Mouse (Mus musculus) midbrain, embryonic 13.5 days (tissue): ENCODE data around the gene Slc5a5. TPM values are rescaled to one million over a fixed set of nuclear protein-coding genes. Genes with fewer than 3 reads are reported as not detected.
"Not testable (repeated sequence)": the region's sequence is repeated elsewhere in the genome, so short reads cannot be mapped to it uniquely, and the experiment has no call there.

Source experiments
- ATAC-seq: fragments of 200-750 bp; cut with Nextera tagmentation; 2 replicates; pipeline ENCODE4 v1.8.0; 2017; ENCODE audit warnings: mild to moderate bottlenecking, moderate TSS enrichment, moderate library complexity
- H3K27ac ChIP-seq: fragments of 300-500 bp; sonication (generic); 2 replicates; pipeline ENCODE4 v1.5.1; 2015; ENCODE audit warnings: inconsistent platforms, mild to moderate bottlenecking, moderate library complexity
- H3K27me3 ChIP-seq: fragments of 300-500 bp; sonication (generic); 2 replicates; pipeline ENCODE4 v1.6.1; 2015; ENCODE audit warnings: mild to moderate bottlenecking, inconsistent platforms
- H3K36me3 ChIP-seq: fragments of 300-500 bp; sonication (generic); 2 replicates; pipeline ENCODE4 v1.6.1; 2015; ENCODE audit warnings: mild to moderate bottlenecking, inconsistent platforms
- H3K4me1 ChIP-seq: fragments of 300-500 bp; sonication (generic); replicated peaks from 2 replicates; pipeline ENCODE4 v1.6.1; 2015; ENCODE audit warnings: inconsistent platforms
- H3K4me2 ChIP-seq: fragments of 300-500 bp; sonication (generic); replicated peaks from 2 replicates; pipeline ENCODE4 v1.6.1; 2015; ENCODE audit warnings: moderate library complexity, mild to moderate bottlenecking, inconsistent platforms
- H3K4me3 ChIP-seq: fragments of 300-500 bp; sonication (generic); replicated peaks from 2 replicates; pipeline ENCODE4 v1.5.1; 2015; ENCODE audit warnings: mild to moderate bottlenecking, inconsistent platforms
- H3K9ac ChIP-seq: fragments of 300-500 bp; sonication (generic); replicated peaks from 2 replicates; pipeline ENCODE4 v1.6.1; 2015; ENCODE audit warnings: mild to moderate bottlenecking, inconsistent platforms
- H3K9me3 ChIP-seq: fragments of 300-500 bp; sonication (generic); 2 replicates; pipeline ENCODE4 v1.6.1; 2016; ENCODE audit warnings: mild to moderate bottlenecking, inconsistent platforms
- WGBS: fragments of 180-500 bp; shearing (Covaris S2); methylation state at CpG from one replicate; pipeline ENCODE4 v1.1.7; 2015; 5-methylcytosine and 5-hydroxymethylcytosine counted together
- polyA plus RNA-seq: library from polyadenylated mRNA; unstranded; fragments of >200 nt; fragmentation: Nextera tagmentation; extraction: Ambion mirVana; gene quantifications from 2 replicates; pipeline ENCODE4 v1.2.1, GENCODE M21; 2015

The Slc5a5 gene
- polyA plus RNA-seq, 1 experiment from 2014 or later = 0.73 TPM

DNA sequence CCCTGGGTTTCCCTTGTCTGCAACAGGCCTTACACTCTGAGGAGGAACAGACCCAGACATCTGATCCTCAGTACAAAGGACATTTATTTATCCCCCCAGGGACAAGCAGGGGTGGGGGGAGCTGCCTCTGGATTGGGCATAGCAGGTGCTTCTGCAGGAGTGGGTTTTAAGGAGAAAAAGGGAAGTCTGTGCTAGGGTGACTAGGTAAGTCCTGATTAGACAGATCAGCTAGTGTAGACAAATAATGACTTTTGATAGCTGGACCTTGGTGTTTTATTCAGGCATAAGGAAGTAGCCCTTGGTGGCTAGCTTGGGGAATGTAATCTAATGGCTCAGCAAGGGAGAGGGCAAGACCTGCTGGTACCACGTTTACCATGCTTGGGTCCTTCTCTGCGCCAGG is 6.7 kb upstream of the Slc5a5 start:
- Histone ChIP-seq H3K36me3 (peaks cover 18% of the 10 kb centered on the region), H3K9me3 (no peaks in the 10 kb centered on the region), H3K4me1 (peaks cover 22% of the 10 kb centered on the region), H3K9ac (no peak overlapping the region), H3K27ac (no peak overlapping the region), H3K4me3 (no peak overlapping the region), H3K27me3 (peaks cover 30% of the 10 kb centered on the region), H3K4me2 (no peak overlapping the region)
- no peak for ATAC-seq
- 88% methylated on average over 2 of the region's 2 CpGs for WGBS

DNA sequence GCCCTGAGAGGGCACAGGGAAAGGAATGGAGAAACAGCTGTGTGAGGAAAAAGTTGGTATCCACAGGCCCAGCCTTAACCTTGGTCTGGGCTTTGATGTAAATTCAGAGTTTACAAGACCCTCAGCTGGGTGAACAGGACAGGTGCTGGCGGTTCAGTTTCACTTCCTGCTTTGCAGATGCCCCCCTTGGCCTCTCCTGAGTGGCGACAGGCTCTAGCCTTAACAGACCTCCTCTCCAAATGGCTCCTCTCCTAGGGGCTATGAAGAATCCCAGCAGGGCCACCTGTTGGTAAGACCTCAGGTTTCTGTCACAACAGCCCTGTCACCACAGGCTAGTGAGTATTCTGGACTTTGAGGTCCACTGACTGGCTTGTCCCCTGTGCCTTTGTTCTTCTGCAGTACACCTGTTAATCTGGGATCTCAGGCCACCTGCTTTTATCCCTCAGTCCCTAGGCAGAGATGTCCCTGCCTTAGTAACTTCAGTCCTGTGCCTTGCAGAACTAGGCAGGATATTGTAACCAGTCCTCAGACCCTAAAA is 6.2 kb upstream of the Slc5a5 start:
- Histone ChIP-seq H3K36me3 (peaks cover 23% of the 10 kb centered on the region), H3K9me3 (no peaks in the 10 kb centered on the region), H3K4me2 (0 out of 2 replicates have a peak overlapping the region, but pooled peaks have one; percentile 68), H3K4me1 (peaks cover 22% of the 10 kb centered on the region), H3K27me3 (peaks cover 31% of the 10 kb centered on the region), H3K9ac (peak overlapping the region; percentile 70), H3K27ac (peak overlapping the region; percentile 67), H3K4me3 (peak overlapping the region; percentile 85; the same call in 1 of the 2 replicates)
- ATAC-seq = no peak
- WGBS = 63% methylated on average over 2 of the region's 2 CpGs

DNA sequence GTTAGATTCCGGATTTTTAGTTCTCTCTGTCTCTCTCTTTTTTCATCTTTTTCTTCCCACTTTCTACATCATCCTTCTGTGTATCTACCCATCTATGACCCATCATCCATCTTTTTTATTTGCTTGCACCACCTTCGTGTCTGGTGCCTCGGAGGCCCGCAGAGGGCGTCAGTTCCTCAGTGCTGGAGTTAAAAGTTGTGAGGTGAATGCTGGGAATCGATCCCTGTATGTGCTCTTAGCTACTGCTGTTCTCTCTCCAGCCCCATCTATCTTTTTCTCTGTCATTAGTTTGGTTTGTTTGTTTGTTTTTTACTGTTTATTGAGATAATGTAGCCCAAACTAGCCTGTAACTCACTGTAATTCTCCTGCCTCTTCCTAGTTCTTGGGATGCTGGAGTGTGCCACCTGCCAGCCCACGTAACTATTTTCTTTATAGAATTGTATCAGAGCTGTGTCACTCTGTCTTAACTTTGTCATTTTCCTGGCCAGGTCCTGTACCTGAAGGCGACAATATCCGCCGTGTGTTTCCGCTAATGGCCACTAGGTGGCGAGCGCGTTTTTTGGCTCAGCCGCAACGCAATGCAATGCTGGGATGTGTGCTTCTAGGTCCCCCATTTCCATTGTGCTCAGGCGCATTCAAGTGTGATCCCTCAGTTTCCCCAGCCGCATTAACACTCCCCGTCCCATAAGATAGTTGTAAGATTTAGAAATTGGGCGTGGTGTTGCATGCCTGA is 5.3 kb upstream of the Slc5a5 start:
- Histone ChIP-seq H3K27ac (peak overlapping the region; percentile 67), H3K9me3 (no peaks in the 10 kb centered on the region), H3K4me3 (peak overlapping the region; percentile 85), H3K9ac (peak overlapping the region; percentile 70), H3K36me3 (peaks cover 30% of the 10 kb centered on the region), H3K27me3 (peaks cover 33% of the 10 kb centered on the region), H3K4me1 (peaks cover 23% of the 10 kb centered on the region), H3K4me2 (peak overlapping the region; percentile 68)
- ATAC-seq = peak; percentile 53
- WGBS = under 1% methylated on average over 20 of the region's 20 CpGs

DNA sequence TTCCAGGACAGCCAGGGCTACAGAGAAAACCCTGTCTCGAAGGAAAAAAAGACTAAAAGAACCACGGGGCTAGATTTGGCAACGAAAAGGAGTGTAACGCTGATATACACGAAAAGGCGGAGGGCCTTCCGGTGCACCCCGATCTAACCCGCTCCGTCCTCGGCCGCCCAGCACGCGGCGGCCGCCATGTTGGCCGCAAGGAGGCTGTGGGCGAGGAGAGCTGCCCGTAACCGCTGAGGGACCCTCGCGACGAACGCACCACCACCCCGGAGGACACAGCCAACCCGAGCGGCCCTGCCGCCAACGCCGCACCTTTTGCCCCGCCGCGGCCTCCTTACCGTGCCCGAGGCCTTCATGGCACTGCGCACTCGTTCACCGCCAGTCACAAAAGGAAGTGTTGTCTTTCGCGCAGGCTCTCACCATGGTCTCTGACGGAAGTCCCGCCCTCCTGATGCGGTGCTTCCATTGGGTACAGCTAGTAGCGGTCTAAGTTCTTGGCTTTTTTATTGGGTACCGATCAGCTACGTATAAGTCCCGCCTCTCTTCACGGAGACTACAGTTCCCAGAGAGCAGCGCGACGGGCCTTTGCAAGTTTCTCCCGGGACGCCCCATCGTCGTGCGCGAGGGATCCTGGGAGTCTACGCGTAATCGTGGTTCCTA is 4.6 kb upstream of the Slc5a5 start, which contains the start of gene Rpl18a:
Rpl18a (minus strand) TSS at position 392 of the 660 bp plus-strand sequence.
- peak; percentile 99 for ATAC-seq
- Histone ChIP-seq H3K4me2 (peak within 1 kb of the TSS; percentile 98), H3K9ac (peak within 1 kb of the TSS; percentile 93), H3K36me3 (peaks cover 30% of the 10 kb centered on the region), H3K9me3 (no peaks in the 10 kb centered on the region), H3K27me3 (peaks cover 34% of the 10 kb centered on the region), H3K27ac (peak within 1 kb of the TSS; percentile 79), H3K4me1 (peaks cover 30% of the 10 kb centered on the region), H3K4me3 (peak within 1 kb of the TSS; percentile 85)
- WGBS = under 1% methylated on average over 60 of the region's 60 CpGs

DNA sequence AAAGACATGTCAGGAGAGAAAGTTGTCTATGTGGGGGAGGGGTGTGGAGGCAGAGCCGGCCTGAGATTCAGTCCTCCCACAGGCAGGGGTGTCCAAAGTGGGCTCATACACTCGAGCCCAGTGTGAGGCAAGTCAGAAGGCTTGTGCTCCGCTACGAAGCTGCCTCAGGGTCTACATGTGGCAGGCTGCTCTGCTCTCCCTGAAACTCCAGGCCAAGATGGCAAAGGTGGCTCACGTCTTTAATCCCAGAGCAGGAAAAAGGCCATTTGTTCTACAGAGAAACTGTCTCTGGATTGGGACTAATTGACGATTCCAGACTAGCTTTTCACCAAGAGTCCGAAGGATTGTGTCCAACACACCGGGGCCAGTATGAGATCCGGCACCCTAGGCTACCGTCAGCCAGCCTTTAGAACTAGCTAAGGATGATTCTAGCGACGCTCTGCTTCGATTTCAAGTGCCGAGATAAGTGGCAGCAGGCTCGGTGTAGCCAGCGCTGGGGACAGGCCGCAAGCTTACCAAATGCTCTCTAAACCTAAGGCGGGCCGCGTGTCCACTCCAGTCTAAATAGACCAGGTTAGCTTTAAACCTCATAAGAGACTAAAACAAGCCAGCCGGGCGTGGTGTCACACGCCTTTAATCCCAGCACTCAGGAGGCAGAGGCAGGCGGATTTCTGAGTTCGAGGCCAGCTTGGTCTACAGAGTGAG is 3.9 kb upstream of the Slc5a5 start:
- WGBS = 4% methylated on average over 25 of the region's 25 CpGs

DNA sequence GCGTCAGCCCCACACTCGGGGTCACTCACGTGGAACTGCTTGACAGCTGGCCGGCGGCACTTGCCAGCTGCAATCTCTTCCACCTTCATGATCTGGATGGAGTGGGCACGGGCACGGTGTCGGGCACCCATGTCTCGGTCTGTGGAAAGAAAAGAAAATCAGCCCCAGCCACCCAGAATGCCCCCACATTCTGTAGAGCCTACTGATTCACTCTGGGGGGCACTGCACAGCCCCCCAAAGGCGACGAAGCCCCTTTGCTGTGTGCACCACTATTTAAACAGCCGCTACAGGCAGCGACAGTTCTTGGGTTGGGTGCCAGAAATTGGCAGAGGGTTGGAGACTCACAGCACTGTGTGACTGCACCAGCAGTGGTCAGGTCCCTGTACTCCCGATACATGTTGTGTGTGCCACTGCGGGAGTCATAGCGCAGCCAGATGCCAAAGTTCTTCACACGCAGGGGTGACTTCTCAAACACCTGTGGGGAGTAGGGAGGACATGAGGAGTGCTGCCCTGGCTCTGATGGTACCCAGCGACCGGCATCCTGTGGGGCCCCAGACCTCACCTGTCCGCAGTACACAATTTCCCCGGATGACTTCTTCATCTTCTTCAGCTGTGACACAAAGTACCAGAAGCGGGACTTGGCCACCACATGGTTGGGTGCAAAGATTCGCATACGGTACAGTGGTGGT is 3.2 kb upstream of the Slc5a5 start:
- H3K9ac ChIP-seq = peak overlapping the region; percentile 93; the same call in 1 of the 2 replicates
- peaks cover 45% of the 10 kb centered on the region for H3K27me3 ChIP-seq
- peak overlapping the region; percentile 98 for H3K4me2 ChIP-seq
- H3K27ac ChIP-seq, H3K9me3 ChIP-seq, ATAC-seq: not testable (repeated sequence)
- H3K36me3 ChIP-seq = peaks cover 34% of the 10 kb centered on the region
- H3K4me1 ChIP-seq = peaks cover 33% of the 10 kb centered on the region
- 79% methylated on average over 24 of the region's 24 CpGs for WGBS
- peak overlapping the region; percentile 85 for H3K4me3 ChIP-seq

More for the DNA sequence above, 3.9 kb upstream of the Slc5a5 start:
- peaks cover 37% of the 10 kb centered on the region for H3K27me3 ChIP-seq
- ATAC-seq = no peak
- peak overlapping the region; percentile 79; the same call in 1 of the 2 replicates for H3K27ac ChIP-seq
- H3K4me2 ChIP-seq = peak overlapping the region; percentile 98
- no peaks in the 10 kb centered on the region for H3K9me3 ChIP-seq
- peak overlapping the region; percentile 93 for H3K9ac ChIP-seq
- peak overlapping the region; percentile 85 for H3K4me3 ChIP-seq
- H3K4me1 ChIP-seq = peaks cover 33% of the 10 kb centered on the region
- H3K36me3 ChIP-seq = peaks cover 30% of the 10 kb centered on the region

DNA sequence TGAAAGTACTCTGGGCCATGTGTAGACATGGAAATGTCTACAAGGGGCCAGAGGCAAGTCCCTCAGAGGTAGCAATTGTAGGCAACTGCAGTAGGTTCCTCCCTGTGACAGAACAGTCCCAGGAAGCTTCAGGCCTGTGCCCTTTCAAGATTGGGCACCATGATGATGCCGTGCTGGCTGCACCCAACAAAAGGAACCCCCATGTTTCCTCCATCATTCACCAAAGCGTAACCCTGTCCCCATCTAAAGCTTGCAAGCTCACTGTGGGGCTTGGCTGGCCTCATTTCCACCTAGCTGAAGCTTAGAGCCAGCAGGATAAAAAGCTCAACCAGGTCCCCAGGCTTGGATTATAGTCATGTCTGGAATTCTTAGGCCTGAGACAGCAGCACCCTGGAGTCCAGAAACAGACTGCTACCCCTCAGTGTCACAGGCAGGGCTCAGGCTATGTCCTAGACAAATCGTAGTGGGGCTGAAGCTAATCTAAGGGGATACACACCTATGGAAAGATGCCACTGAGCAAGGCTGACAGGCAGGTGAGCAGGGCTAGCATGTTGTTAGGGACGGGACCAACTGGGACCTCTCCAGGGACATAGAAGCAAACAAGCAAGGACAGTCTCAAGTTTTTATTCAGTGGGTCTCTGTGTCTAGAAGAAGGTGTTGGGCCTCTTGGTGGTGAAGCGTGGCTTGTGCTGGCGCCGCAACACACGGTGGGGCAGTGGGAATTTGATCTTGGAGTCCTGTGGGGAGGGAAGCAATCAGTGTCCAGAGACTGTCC is 2.4 kb upstream of the Slc5a5 start:
- Histone ChIP-seq H3K9ac (no peak overlapping the region), H3K4me3 (no peak overlapping the region), H3K4me1 (peaks cover 33% of the 10 kb centered on the region), H3K36me3 (peaks cover 35% of the 10 kb centered on the region), H3K27ac (no peak overlapping the region), H3K27me3 (peaks cover 52% of the 10 kb centered on the region), H3K9me3 (no peaks in the 10 kb centered on the region), H3K4me2 (no peak overlapping the region)
- ATAC-seq = no peak
- 93% methylated on average over 8 of the region's 8 CpGs for WGBS

DNA sequence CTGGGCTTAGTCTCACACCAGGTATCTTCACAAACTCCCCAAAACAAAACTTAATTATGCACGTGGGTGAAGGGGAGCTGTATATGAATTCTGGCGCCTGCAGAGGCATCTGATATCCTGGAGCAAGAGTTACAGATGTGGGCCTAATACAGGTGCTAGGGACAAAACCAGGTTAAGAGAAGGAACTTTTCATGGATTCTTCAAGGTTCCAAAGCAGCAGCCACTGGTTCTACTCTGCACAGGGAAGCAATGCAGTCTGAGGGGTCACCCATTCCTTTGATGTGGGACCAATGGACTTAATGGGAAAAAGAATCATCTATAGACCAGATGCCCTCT is 1.8 kb upstream of the Slc5a5 start:
- Histone ChIP-seq H3K9ac (no peak overlapping the region), H3K27ac (no peak overlapping the region), H3K4me2 (no peak overlapping the region), H3K9me3 (no peaks in the 10 kb centered on the region), H3K27me3 (peaks cover 54% of the 10 kb centered on the region), H3K36me3 (peaks cover 35% of the 10 kb centered on the region), H3K4me1 (peaks cover 33% of the 10 kb centered on the region), H3K4me3 (no peak overlapping the region)
- no peak for ATAC-seq
- 73% methylated on average over 2 of the region's 2 CpGs for WGBS

DNA sequence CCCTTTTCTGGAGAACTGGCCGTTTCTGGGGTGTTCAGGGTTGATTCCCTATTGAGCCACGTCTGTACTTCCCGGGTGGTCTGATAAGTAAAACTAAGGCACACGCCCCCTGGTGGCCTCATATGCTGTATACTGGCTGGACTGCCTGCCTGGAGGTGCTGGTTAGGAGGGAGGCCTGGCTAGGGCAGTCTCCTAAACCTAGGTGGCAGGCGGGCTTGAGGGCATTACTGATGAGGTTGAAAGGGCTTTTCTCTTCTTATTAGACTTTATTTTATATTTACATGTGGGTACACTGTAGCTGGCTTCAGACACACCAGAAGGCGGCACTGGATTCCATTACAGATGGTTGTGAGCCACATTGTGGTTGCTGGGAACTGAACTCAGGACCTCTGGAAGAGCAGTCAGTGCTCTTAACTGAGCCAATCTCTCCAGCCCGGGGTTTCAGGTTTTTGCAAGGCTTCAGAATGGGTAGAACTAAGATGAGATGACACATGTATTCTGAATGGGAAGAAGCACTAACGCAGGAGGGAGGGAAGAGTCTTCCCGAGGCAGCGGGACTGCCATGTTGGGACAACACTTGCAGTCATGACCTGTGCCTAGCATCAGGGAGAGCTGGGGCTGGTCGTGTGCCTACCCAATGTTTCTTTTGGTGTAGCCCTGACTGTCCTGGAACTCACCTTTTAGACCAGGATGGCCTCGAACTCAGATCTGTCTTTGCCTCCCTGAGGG is 1.3 kb upstream of the Slc5a5 start:
- no peak overlapping the region for H3K27ac ChIP-seq

DNA sequence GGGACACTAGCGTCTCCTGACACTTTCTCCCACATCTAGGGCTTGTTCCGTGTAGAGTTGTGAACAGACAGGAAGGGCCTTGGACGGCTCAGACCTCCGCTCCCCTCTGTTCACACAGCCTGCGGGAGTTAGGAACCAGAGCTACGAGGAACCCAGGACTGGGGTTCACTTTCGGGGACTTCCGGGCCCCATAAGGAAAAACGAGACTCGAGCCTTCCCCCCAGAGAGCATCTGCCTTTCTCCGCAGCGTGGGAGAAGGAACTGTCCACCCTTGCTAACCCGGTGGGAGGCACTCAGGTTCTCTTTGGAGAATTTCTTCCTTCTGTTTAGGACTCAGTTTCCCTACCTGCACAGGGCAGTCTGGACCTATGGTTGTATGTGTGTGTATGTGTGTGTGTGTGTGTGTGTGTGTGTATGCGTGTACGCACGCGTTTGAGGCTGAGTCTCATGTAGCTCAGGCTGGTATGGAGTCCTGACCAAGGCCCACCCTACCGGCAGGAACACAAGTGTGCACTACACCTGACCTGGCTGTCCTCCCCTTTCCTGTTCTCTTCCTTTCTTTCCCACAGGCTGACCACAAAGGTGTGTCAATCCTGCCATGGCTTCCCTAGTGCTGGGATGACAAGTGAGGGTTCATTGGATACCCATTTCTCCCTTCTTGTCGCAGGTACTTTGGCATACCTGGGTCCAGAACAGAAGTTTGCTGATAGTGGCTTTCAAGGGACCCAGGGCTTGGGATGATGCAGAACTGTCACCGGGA is 519 bp upstream of the Slc5a5 start:
- Histone ChIP-seq H3K9me3 (no peaks in the 10 kb centered on the region), H3K36me3 (peaks cover 35% of the 10 kb centered on the region), H3K27me3 (peaks cover 63% of the 10 kb centered on the region), H3K27ac (no peak overlapping the region), H3K4me1 (peaks cover 24% of the 10 kb centered on the region), H3K4me2 (peak overlapping the region; percentile 42), H3K4me3 (peak overlapping the region; percentile 22; the same call in 1 of the 2 replicates), H3K9ac (peak overlapping the region; percentile 40; the same call in 1 of the 2 replicates)
- 32% methylated on average over 20 of the region's 20 CpGs for WGBS
- ATAC-seq = no peak

More for the DNA sequence above, 1.3 kb upstream of the Slc5a5 start:
- Histone ChIP-seq H3K9me3 (no peaks in the 10 kb centered on the region), H3K9ac (no peak overlapping the region), H3K4me1 (peaks cover 32% of the 10 kb centered on the region), H3K27me3 (peaks cover 56% of the 10 kb centered on the region), H3K4me2 (no peak overlapping the region), H3K4me3 (no peak overlapping the region), H3K36me3 (peaks cover 35% of the 10 kb centered on the region)
- 0 out of 2 replicates have a peak, but pooled peaks have one; percentile 9 for ATAC-seq
- 30% methylated on average over 12 of the region's 12 CpGs for WGBS
